Mouse (Mus musculus) CD4-positive, CD25-positive, alpha-beta regulatory T cell, adult 4 months (primary cell): Measurements from ENCODE around the gene Tmod2. TPM values are rescaled to one million over a fixed set of nuclear protein-coding genes. Genes with fewer than 3 reads are reported as not detected.

Experiments used
- ATAC-seq: one replicate; pipeline ENCODE4 v1.8.0; 2017
- polyA plus RNA-seq, 2 experiments: library from polyadenylated mRNA; unstranded; fragments of 100-300 nt; shearing (Covaris generic); gene quantifications; one replicate each; pipeline ENCODE4 v1.2.1; 2017

Gene Tmod2
- polyA plus RNA-seq, 2 experiments from 2014 or later = 0.29 TPM; not detected in 1

GRCm38 (mm10) chr9:75600166-75600934 lies 10.8 kb downstream of the Tmod2 start:
- ATAC-seq = no peak

- ATAC-seq = no peak
Measured at GRCm38 (mm10) chr9:75599191-75599841, 11.8 kb downstream of the Tmod2 start.

GRCm38 (mm10) chr9:75597596-75597995 lies 13.5 kb downstream of the Tmod2 start:
- ATAC-seq = no peak

- no peak for ATAC-seq
Measured at GRCm38 (mm10) chr9:75597036-75597435, 14.1 kb downstream of the Tmod2 start.

GRCm38 (mm10) chr9:75593481-75593880 lies 17.6 kb downstream of the Tmod2 start:
- no peak for ATAC-seq

GRCm38 (mm10) chr9:75589850-75590790 lies 21.0 kb downstream of the Tmod2 start:
- no peak for ATAC-seq

- ATAC-seq = peak; percentile 74
Measured at GRCm38 (mm10) chr9:75581694-75582350, 29.3 kb downstream of the Tmod2 start.

- ATAC-seq = no peak
Measured at GRCm38 (mm10) chr9:75579321-75579720, 31.8 kb downstream of the Tmod2 start.

GRCm38 (mm10) chr9:75571036-75571942 lies 39.8 kb downstream of the Tmod2 start:
- ATAC-seq = no peak

- ATAC-seq = no peak
Measured at GRCm38 (mm10) chr9:75568399-75568798, 42.7 kb downstream of the Tmod2 start.

GRCm38 (mm10) chr9:75564892-75565291 lies 46.2 kb downstream of the Tmod2 start:
- no peak for ATAC-seq

GRCm38 (mm10) chr9:75563622-75564021 lies 47.5 kb downstream of the Tmod2 start:
- no peak for ATAC-seq

- no peak for ATAC-seq
Measured at GRCm38 (mm10) chr9:75563176-75563575, 47.9 kb downstream of the Tmod2 start.

GRCm38 (mm10) chr9:75561040-75561669 lies 50.0 kb downstream of the Tmod2 start:
- ATAC-seq = no peak

GRCm38 (mm10) chr9:75560353-75560752 lies 50.8 kb downstream of the Tmod2 start:
- no peak for ATAC-seq

- ATAC-seq = peak; percentile 90
Measured at GRCm38 (mm10) chr9:75559512-75560012, 51.6 kb downstream of the Tmod2 start, which contains the start of gene Tmod3. Gene Tmod3, minus strand, starts transcription at chr9:75559657.

GRCm38 (mm10) chr9:75558812-75559511 lies 52.2 kb downstream of the Tmod2 start:
- ATAC-seq = peak; percentile 64

GRCm38 (mm10) chr9:75558360-75558759 lies 52.8 kb downstream of the Tmod2 start:
- no peak for ATAC-seq

GRCm38 (mm10) chr9:75553719-75554118 lies 57.4 kb downstream of the Tmod2 start:
- ATAC-seq = no peak

GRCm38 (mm10) chr9:75551342-75551741 lies 59.8 kb downstream of the Tmod2 start:
- ATAC-seq = no peak
